Mouse (Mus musculus) retina, embryonic 14.5 days (tissue): Measurements from ENCODE around the gene Gabre.

Experiments used
- DNase-seq: peaks from one replicate; pipeline ENCODE4 v3.0.0-alpha.2; 2015; ENCODE audit warnings: low spot score

Gabre gene

DNA sequence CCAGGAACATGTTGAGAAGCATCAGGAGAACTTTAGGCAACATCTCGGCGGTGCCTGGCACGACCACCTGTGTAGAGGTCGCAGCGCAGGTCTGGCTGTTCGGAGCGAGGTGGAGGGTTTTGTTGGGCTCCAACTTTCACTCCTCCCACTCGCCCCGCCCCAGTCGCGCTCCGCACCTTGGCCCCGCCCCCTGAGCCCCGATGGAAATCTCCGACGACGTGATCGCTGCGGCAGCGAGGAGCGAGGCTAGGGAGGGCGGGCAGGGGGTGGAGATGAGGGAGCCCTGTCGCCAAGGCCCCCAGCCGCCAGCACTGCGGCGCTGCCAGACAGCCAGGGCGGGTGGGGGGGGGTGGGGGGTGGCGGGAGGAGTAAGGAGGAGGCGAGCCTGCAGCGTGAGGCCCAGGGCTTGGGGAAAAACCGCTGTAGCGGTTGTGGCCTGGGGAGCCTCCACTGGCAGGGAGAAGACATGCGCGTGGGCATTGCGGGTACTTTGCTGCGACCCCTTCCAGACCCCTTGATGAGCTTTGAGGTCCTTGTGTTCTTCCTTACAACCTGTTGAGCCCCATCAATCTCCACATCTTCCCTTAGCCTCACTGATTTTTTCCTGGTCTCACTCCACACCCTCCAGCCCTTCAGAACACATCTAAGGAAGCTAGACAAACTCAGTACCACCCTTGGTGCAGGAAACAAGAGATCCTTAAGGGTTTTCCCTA, at the start of gene Gabre:
Gene Gabre (minus strand): TSS at position 145 of the 713 bp plus-strand sequence.
- peak; percentile 70 for DNase-seq

DNA sequence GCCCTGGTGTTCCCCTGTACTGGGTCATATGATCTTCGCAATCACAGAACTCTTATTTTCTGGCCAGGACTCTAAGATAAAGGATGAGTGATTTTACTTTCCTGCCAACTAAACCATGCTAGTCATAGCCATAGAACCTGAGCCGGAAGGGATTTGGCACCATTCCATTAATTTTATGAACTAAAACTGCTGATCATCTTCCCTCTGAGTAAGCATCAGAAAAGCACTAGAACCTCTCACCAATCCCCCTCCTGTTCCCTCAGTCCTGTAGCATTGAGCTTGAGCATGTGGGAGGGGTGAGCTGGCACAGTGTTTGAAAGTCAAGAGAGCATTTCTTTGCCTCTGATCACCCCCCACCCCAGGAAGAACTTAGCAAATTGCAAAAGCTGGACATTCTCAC, 23.2 kb upstream of the Gabre start:
- DNase-seq, result no peak

- no peak for DNase-seq
Observed at GRCm38 (mm10) chrX:72275372-72275663, 715 bp upstream of the Gabre start.

GRCm38 (mm10) chrX:72273966-72274658, 491 bp downstream of the Gabre start:
- peak; percentile 15 for DNase-seq

DNA sequence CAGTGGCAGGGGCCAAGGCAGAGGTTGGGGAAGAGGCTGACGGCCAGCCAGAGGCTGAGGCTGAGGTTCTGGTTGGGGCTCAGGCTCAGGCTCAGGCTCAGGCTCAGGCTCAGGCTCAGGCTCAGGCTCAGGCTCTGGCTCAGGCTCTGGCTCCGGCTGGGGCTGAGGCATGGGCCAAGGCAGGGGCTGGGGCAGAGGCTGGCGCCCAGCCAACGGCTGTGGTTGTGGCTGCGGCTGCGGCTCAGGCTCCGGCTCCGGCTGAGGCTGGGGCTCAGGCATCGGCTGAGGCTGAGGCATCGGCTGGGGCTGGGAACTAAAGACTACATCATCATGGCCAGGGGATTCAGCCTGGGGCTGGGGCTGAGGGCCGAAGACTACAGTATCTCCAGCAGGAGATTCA, 4.0 kb downstream of the Gabre start:
- no peak for DNase-seq

- no peak for DNase-seq
Observed at GRCm38 (mm10) chrX:72221717-72222116, 52.9 kb downstream of the Gabre start, which contains the start of gene Magea4. Magea4 (plus strand) TSS chrX:72222017.
